Mouse (Mus musculus) layer of hippocampus, postnatal 10 days (tissue): Measurements from ENCODE around the gene Cpb2. TPM values are rescaled to one million over a fixed set of nuclear protein-coding genes. Genes with fewer than 3 reads are reported as not detected.

Experiments
- microRNA-seq, 2 experiments: library from miRNA; unstranded; fragments of <30 nt; microRNA quantifications; one replicate each; pipeline ENCODE4 v1.2.0; 2021
- total RNA-seq, 2 experiments: library from RNA; stranded (reverse); gene quantifications; 2 replicates each; pipeline ENCODE4 v1.2.3; 2021

Gene Cpb2
- total RNA-seq, 2 experiments from 2014 or later: not detected

Small RNA genes lying within 50 kb of the gene (microRNA-seq; reads per million reads assigned to microRNA genes)
- gene Gm44482: 0 reads per million in 2 experiments

Other genes with a start within 250 kb of the Cpb2 start
- gene Rubcnl, start 226.3 kb upstream of the Cpb2 start, total RNA-seq: 1 to 10 TPM; 1.0 to 1.1 TPM
- gene Lrrc63, start 111.4 kb upstream of the Cpb2 start, total RNA-seq: not detected
- 1 to 10 TPM; 8.5 to 8.8 TPM for gene Lcp1, start 111.2 kb upstream of the Cpb2 start, total RNA-seq
- 10 to 100 TPM; 50.1 to 60.0 TPM for gene Zc3h13, start 42.1 kb downstream of the Cpb2 start, total RNA-seq
- 10 to 100 TPM; 11.4 to 13.6 TPM for gene Siah3, start 213.7 kb downstream of the Cpb2 start, total RNA-seq